Mouse (Mus musculus): ENCODE results near the gene Slc11a2.
"Not testable (repeated sequence)": the region's sequence is repeated elsewhere in the genome, so short reads cannot be mapped to it uniquely, and the experiment has no call there.

Gene Slc11a2

DNA sequence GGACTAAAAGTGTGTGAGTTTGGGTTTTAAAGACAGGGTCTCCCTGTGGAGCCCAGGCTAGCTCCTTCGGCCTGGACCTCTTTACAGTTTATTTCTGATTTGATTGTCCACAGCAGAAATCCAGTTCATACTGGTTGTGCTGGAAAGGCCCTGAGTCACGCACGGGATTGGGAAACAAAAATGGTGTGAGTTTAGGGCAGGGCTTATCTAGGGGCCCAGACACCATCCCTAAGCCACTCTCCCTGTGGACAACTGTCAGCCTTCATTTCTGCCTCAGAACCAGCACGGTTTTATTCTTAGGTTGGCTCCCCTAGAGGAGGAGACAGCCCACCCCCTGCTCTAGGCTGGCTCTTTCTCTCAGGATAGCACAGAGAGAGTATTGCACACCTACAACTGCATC lies 8.4 kb upstream of the Slc11a2 start:
- no peak for DNase-seq (ENCODE audit: low spot score)

DNA sequence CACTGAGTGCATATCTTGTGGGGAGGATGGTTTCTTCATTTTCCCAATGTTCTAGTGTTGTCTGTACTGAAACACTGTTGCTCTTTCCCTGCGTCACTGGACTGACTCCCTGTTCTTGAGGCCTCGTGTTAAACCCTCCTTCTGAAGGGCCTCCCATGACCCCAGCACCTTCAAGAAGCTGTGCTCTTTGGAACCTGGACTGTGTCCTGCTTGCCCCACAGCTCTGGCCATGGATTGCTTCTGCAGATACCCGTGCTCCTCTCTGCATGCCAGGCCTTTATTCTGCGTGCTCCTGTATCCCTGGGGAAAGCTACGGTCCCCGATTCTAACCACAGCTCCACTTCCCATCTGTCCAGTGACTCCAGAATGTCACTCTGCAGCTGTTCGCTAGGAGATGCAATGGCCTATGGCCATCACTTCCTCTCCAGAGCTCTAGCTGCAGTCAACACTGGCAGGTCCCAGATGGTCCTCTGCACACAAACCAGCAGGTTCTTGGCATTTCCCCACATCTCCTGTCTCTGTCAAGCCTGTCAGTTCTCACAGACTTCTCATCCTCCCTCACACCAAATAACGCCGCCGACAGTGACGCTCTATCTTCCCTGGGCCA lies 5.2 kb upstream of the Slc11a2 start:
- no peak for DNase-seq (ENCODE audit: low spot score)

DNA sequence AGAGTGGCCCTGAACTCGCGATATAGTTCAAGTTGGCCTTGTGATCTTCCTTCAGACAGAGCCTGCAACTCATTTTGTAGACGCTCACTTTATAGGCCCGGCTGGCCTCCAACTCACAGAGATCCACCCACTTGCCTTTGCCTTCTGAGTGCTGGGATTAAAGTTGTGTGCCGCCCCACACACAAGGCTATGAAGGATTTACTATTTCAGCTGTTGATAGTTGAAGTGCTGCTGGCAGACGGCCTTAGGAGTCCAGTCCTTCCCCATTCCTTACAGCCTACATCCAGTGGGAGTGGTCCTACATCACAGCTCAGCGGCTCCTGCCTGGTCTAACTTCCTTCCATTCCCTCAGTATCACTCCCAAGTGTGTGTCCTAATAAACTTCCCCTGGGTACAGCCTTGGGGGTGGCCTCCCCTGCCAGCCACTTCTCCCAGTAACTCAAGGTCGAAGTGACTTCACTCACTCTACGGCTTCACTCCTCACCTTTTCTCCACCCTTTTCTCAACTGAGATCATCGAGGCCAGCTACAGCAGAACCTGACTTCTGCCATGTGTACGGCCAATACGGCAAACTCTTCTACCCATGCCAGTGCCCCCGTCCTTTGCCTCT lies 3.5 kb upstream of the Slc11a2 start:
- no peak for DNase-seq (ENCODE audit: low spot score)

- peak; percentile 49 for DNase-seq (ENCODE audit: low spot score)
Observed at GRCm38 (mm10) chr15:100423916-100424315, 956 bp downstream of the Slc11a2 start.

DNA sequence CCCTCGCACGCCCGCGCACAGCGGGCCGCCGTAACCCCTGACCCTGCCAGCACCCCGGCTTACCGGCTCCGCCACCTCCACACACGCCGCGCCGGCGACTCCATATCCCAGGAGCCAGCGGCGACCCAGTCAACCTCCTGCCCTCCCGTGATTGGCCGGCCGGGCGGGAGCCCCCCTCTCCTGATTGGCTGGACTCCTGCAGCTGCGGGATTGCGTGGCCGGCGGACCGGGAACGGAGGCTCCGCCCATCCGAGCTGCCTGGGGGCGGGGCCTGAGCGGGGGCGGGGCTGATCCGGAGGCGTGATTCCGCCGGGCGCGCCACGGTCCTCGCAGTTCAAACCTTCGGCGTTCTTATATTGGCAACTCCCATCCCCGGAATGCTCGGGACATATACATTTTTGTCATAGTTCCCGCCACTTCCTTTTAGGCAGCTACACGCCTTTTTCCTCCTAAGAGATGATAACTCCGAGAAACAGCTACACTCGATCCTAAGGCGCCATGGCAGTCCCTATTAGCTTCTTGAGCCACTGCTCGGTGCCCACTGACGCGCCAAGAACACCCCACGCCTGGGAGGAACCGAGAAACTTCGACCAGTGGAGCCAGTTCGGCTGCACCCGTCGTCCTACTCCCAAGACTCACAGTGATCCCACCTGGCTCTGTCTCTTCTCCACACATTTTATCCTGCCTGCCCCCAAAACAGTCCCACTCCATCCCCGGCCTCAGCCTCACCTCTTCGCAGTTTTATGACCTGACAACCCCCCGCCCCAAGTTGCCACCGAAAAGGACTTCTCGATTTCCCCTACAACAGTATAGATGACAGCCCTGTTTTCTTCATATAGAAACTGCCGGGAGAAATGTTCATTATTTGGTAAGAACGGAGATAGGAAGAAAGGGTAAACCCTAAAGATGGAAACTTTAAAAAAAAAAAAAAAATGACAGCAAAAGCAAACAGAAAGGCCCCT lies 1.7 kb downstream of the Slc11a2 start:
- peak; percentile 93 for DNase-seq (ENCODE audit: low spot score)

DNA sequence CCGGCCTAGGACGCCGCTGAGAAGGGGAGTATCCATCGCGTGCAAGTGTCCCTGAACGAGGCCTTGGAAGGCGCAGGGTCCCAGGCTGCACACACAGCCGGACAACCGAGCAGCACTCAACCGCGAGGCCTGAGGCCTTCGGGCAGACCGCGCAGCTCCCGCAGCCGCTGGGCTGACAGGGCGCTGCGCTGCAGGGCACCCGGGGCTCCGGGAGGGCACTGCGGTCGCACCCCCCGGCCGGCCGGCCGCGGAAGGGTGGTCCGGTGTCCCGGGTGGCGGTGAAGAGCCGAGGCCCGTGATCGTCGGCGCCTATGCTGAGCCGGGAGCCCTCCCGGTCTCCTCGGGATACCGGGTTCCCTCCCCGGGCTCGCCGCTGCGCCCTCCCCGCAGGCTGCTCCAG lies 2.4 kb downstream of the Slc11a2 start:
- DNase-seq (ENCODE audit: low spot score): peak; percentile 52

GRCm38 (mm10) chr15:100421758-100422197 lies 3.1 kb downstream of the Slc11a2 start, which contains the start of gene Gm5475:
Gm5475 (plus strand) TSS chr15:100422147.
- DNase-seq (ENCODE audit: low spot score): not testable (repeated sequence)

DNA sequence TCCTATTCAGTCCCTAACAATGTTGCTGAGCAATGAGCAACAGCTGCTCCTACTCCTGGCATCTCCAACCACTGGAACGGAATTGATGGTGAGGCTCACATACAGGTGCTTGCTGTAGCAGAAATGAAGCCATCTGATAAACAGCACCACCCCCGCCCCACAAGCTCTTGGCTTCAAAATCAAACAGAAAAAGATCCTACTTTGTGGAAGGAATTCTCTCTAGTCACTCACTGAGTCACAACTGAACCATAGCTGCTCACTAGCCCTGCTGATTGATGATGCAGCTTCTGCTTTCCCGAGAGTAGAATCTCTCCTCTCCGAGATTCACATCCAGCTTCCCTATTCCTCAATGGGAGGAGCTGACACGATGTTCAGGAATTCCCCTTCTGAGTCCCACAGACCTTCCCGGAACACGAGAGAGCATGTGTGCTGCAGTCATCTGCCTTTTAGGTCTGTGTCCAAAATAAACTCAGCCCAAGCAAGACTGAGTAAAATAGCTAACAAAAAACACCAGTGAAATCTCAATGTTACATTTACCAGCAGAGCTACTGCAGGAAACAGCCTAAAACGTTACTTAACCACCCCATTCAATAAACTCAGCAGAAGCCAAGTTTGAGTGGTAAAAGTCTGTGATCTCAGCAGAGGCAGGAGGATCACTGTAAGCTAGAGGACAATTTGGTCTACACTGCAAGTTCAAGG lies 3.7 kb downstream of the Slc11a2 start:
- DNase-seq (ENCODE audit: low spot score): no peak

DNA sequence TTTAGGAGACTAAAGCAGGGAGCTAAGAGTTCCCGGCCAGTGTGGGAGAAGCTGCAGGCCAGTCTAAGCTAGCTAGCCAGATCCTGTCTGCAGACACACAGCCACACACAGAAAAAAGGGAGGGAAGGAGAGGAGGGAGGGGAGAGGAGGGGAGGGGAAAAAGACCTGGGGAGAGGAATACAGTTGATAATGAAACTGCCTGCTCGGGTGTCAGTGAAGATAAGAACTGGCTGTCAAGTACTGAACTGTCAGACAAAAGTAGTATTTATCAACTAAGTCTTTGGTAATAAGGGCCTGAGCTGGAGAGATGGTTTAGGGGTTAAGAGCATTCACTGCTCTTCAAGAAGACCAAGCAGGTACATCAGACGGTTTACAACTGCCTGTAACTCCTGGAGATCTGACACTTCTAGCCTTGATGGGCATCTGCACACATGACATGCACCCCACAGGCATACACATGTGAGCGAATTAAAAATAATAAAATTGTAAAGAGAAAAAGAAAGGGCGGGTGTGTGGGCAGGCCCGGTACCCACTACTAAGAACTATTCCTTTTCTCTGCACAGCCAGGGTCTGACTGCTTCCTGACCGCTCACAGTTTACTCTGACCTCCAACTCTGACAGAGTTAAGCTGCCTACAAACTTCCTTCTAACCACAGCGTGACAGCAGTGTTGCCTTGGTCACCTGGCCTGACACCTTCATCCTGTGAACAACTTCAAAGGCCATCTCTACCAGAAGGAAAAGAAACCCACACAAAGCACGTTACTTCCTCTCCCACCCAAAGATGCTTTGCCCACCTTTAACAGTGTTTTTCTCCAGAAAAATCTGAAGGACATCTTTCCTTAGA lies 4.7 kb downstream of the Slc11a2 start:
- no peak for DNase-seq (ENCODE audit: low spot score)

GRCm38 (mm10) chr15:100419311-100419710 lies 5.6 kb downstream of the Slc11a2 start:
- no peak for DNase-seq (ENCODE audit: low spot score)

- DNase-seq (ENCODE audit: low spot score): no peak
Observed at GRCm38 (mm10) chr15:100417854-100418450, 6.9 kb downstream of the Slc11a2 start.

GRCm38 (mm10) chr15:100415684-100416083 lies 9.2 kb downstream of the Slc11a2 start:
- no peak for DNase-seq (ENCODE audit: low spot score)

DNA sequence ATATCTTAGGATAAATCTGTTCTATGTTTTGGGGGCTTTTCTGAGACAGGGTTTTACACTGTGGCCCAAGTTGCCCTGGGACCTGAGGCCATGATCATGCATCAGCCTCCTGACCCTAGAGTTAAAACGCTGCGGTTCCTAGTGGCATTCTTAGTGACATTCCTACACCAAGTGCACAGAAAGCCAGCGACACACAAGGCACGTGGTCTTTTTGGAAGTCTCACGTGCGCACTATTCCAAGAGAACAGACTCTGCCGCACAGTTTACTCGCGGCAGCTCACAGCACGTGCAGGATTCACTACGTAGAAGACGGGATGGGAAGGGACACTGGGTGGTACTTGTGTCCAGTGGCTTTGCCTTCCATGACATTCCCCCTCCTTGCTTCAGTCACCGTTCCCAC lies 9.9 kb downstream of the Slc11a2 start:
- no peak for DNase-seq (ENCODE audit: low spot score)

DNA sequence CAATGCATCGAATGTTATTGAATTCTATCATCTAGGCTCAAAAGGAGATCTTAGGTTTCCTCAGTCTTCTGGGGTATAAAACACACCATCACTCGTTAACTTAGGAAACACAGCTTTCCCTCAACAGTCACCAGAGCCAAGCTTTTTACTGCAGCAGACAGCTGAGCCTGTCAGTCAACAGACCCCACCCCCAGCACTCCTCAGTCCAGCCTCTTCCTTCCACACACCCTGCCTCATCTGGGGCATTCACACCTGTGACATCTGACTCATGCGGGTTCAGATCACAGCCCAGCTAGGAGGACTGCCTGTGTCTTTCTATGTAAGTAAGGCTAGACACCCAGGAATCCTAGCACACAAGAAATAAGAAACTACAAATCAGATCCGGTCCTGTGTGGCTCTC lies 10.9 kb downstream of the Slc11a2 start:
- no peak for DNase-seq (ENCODE audit: low spot score)

DNA sequence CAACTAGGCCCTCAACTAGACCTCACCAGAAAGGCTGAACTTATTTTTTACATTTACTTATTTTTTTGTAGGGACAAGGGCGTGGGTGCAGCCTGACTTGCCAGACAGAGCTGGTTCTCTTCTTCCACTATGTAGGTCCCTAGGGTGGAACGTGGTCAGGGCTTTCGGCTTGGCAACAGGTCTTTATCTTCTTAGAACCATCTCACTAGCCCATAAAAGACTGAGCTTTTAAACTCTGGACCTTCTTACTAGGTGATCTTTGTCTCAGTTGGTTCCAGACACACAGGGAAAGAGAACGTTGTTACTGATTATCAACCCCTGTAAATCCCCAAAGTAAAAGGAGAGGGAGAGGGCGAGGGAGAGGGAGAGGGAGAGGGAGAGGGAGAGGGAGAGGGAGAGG lies 11.6 kb downstream of the Slc11a2 start:
- DNase-seq (ENCODE audit: low spot score): no peak

DNA sequence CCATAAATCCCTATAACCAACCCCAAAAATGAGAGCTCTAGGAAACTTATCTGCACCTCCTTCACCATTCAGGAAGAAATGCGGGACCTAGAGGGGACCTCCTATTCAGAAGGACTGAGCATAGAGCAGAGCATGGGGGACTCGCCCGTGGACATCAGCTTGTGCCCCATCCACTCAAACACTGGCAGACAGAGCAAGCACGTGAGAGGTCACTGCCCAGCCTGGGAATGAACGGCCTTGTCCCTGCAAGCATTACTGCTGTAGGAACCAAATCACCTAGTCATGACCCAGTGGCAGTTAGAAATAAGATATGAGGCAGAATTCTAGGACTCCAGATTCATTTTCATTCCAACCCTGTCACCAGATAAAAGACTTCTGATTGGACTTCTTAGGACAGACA lies 13.1 kb downstream of the Slc11a2 start:
- DNase-seq (ENCODE audit: low spot score): no peak

- peak; percentile 45 for DNase-seq (ENCODE audit: low spot score)
Observed at GRCm38 (mm10) chr15:100410918-100411672, 13.8 kb downstream of the Slc11a2 start.

- no peak for DNase-seq (ENCODE audit: low spot score)
Observed at GRCm38 (mm10) chr15:100406088-100406487, 18.8 kb downstream of the Slc11a2 start.

GRCm38 (mm10) chr15:100403318-100404000 lies 21.4 kb downstream of the Slc11a2 start:
- DNase-seq (ENCODE audit: low spot score): no peak
